Mouse (Mus musculus) heart, postnatal 0 days (tissue): ENCODE results near the gene Phc2. TPM values are rescaled to one million over a fixed set of nuclear protein-coding genes. Genes with fewer than 3 reads are reported as not detected.
"Not testable (repeated sequence)": the region's sequence is repeated elsewhere in the genome, so short reads cannot be mapped to it uniquely, and the experiment has no call there.

Experiments used
- ATAC-seq: fragments of 200-750 bp; cut with Nextera tagmentation; 2 replicates; pipeline ENCODE4 v1.8.0; 2017; ENCODE audit warnings: low read depth, moderate number of reproducible peaks, moderate library complexity; ENCODE audit not compliant: insufficient read depth
- DNase-seq: peaks from one replicate; pipeline ENCODE4 v3.0.0-alpha.2; 2016; ENCODE audit warnings: low spot score
- H3K27ac ChIP-seq: fragments of 300-500 bp; sonication (generic); 2 replicates; pipeline ENCODE4 v1.5.1; 2014; ENCODE audit warnings: low read depth, mild to moderate bottlenecking
- H3K27me3 ChIP-seq: fragments of 300-500 bp; sonication (generic); 2 replicates; pipeline ENCODE4 v1.6.1; 2014; ENCODE audit warnings: low read length, mixed read lengths; ENCODE audit not compliant: control insufficient read depth, insufficient read depth
- H3K36me3 ChIP-seq: fragments of 300-500 bp; sonication (generic); replicated peaks from 2 replicates; pipeline ENCODE4 v1.6.1; 2014; ENCODE audit warnings: low read length, mixed read lengths; ENCODE audit not compliant: control insufficient read depth, insufficient read depth
- H3K4me1 ChIP-seq: fragments of 300-500 bp; sonication (generic); 2 replicates; pipeline ENCODE4 v1.6.1; 2014; ENCODE audit warnings: antibody characterized with exemption; ENCODE audit not compliant: control insufficient read depth, insufficient read depth
- H3K4me2 ChIP-seq: fragments of 300-500 bp; sonication (generic); 2 replicates; pipeline ENCODE4 v1.6.1; 2014; ENCODE audit warnings: low read depth, mild to moderate bottlenecking, low read length, moderate library complexity
- H3K4me3 ChIP-seq: fragments of 300-500 bp; sonication (generic); 2 replicates; pipeline ENCODE4 v1.5.1; 2014; ENCODE audit warnings: low read depth, low read length
- H3K9ac ChIP-seq: fragments of 300-500 bp; sonication (generic); replicated peaks from 2 replicates; pipeline ENCODE4 v1.6.1; 2014; ENCODE audit warnings: low read depth, low read length, mixed read lengths
- H3K9me3 ChIP-seq: fragments of 300-500 bp; sonication (generic); replicated peaks from 2 replicates; pipeline ENCODE4 v1.6.1; 2016; ENCODE audit warnings: low read length; ENCODE audit not compliant: control insufficient read depth
- CTCF ChIP-seq: IDR thresholded peaks from 2 replicates; pipeline ENCODE4 v1.5.1; 2016; ENCODE audit warnings: antibody characterized with exemption, control low read depth, low read depth
- EP300 ChIP-seq: IDR thresholded peaks from 2 replicates; pipeline ENCODE4 v1.6.1; 2016; ENCODE audit warnings: antibody characterized with exemption, low read depth
- WGBS: fragments of 180-500 bp; shearing (Covaris S2); extraction: QIAGEN DNeasy Blood & Tissue Kit; methylation state at CpG from one replicate; pipeline ENCODE4 v1.1.7; 2014; 5-methylcytosine and 5-hydroxymethylcytosine counted together
- polyA plus RNA-seq: library from polyadenylated mRNA; unstranded; fragments of >200 nt; fragmentation: Nextera tagmentation; extraction: Ambion mirVana; gene quantifications from 2 replicates; pipeline ENCODE4 v1.2.1, GENCODE M21; 2015
- total RNA-seq: library from RNA; depleted of rRNA; stranded (reverse); fragments of >200 nt; gene quantifications from 2 replicates; pipeline ENCODE4 v1.2.3, GENCODE M21; 2014; ENCODE audit warnings: low replicate concordance

Gene Phc2
- total and polyA plus RNA-seq, 2 experiments from 2014 or later = 22.0 to 47.7 TPM

DNA sequence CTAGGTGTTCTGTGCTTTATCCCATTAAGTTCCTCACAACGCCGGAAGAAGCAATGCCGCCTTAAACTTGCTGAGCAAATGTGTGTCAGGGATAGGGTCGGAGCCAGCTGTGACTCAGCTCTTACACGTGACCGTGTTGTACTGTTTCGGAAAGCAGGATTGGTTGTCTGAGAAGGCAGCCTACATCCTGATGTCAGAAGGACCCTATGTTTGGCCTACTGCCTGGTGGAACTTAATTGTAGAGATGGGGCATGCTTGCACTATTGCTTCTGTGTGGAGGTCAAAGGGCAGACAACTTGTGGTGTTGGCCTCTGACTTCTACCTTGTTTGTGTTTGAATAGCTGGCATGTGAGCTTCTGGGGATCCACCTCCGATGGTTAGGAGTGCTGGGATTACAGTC, 5.7 kb downstream of the Phc2 start:
- Histone ChIP-seq H3K9me3 (no peaks in the 10 kb centered on the region), H3K4me2 (no peak overlapping the region), H3K36me3 (no peaks in the 10 kb centered on the region), H3K4me3 (no peak overlapping the region), H3K9ac (no peak overlapping the region), H3K27me3 (0 out of 2 replicates have a peak, but pooled peaks cover 8% of the 10 kb centered on the region), H3K4me1 (no peaks in the 10 kb centered on the region), H3K27ac (no peak overlapping the region)
- TF ChIP-seq CTCF (no peak), EP300 (no peak)
- no peak for ATAC-seq
- WGBS = 79% methylated on average over 8 of the region's 8 CpGs
- DNase-seq = no peak

- H3K36me3 ChIP-seq = no peaks in the 10 kb centered on the region
- 0 out of 2 replicates have a peak, but pooled peaks cover 7% of the 10 kb centered on the region for H3K27me3 ChIP-seq
- H3K27ac ChIP-seq = no peak overlapping the region
- no peak overlapping the region for H3K4me2 ChIP-seq
- ATAC-seq = no peak
- no peak overlapping the region for H3K9ac ChIP-seq
- no peaks in the 10 kb centered on the region for H3K4me1 ChIP-seq
- DNase-seq = no peak
- no peak overlapping the region for H3K4me3 ChIP-seq
- TF ChIP-seq CTCF (no peak), EP300 (no peak)
- H3K9me3 ChIP-seq = no peaks in the 10 kb centered on the region
- WGBS = 85% methylated on average over 8 of the region's 8 CpGs
Measured at GRCm38 (mm10) chr4:128661063-128661462, 6.6 kb downstream of the Phc2 start.

GRCm38 (mm10) chr4:128664002-128664401, 9.5 kb downstream of the Phc2 start:
- Histone ChIP-seq H3K36me3 (no peaks in the 10 kb centered on the region), H3K4me2 (no peak overlapping the region), H3K4me3 (no peak overlapping the region), H3K9ac (no peak overlapping the region), H3K9me3 (no peaks in the 10 kb centered on the region), H3K27me3 (no peaks in the 10 kb centered on the region), H3K27ac (no peak overlapping the region), H3K4me1 (no peaks in the 10 kb centered on the region)
- 71% methylated on average over 3 of the region's 3 CpGs for WGBS
- DNase-seq = no peak
- ATAC-seq = no peak
- TF ChIP-seq CTCF (no peak), EP300 (no peak)

GRCm38 (mm10) chr4:128666362-128666761, 11.9 kb downstream of the Phc2 start:
- not testable (repeated sequence) for H3K9ac ChIP-seq, ATAC-seq, H3K27ac ChIP-seq, DNase-seq, H3K36me3 ChIP-seq, H3K9me3 ChIP-seq, H3K4me1 ChIP-seq, H3K4me2 ChIP-seq, H3K4me3 ChIP-seq, H3K27me3 ChIP-seq
- WGBS = 50% methylated on average over 7 of the region's 7 CpGs

- H3K27ac ChIP-seq = not testable (repeated sequence)
Measured at GRCm38 (mm10) chr4:128667195-128667594, 12.7 kb downstream of the Phc2 start.

DNA sequence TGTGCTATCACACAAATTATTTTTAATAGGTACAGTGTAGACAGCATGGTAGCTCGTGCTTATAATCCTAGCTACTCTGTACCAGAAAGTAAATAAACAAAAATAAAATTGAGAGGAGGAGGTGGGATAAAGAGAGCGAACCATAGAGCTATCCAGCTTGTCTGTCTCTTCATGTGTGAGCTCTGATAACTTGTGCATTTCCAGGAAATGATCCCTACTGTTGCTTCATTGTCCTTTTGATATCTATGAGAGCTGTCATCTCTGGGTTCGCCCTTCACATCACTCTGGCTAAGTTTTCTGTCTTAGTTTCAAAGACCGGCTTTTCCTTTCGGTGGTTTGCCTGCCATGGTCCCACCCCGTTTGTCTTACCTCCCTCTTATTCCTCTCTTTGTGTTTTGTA, 14.7 kb downstream of the Phc2 start:
- ATAC-seq (no peak), DNase-seq (no peak)
- Histone ChIP-seq H3K27me3 (no peaks in the 10 kb centered on the region), H3K9ac (no peak overlapping the region), H3K9me3 (no peaks in the 10 kb centered on the region), H3K27ac (no peak overlapping the region), H3K4me3 (no peak overlapping the region), H3K4me2 (no peak overlapping the region), H3K36me3 (no peaks in the 10 kb centered on the region), H3K4me1 (0 out of 2 replicates have a peak, but pooled peaks cover 5% of the 10 kb centered on the region)
- 60% methylated on average over 6 of the region's 6 CpGs for WGBS
- TF ChIP-seq EP300 (no peak), CTCF (no peak)

More at GRCm38 (mm10) chr4:128667195-128667594, 12.7 kb downstream of the Phc2 start:
- 50% methylated on average over 4 of the region's 4 CpGs for WGBS
- not testable (repeated sequence) for H3K4me3 ChIP-seq, H3K9ac ChIP-seq, H3K4me2 ChIP-seq, H3K9me3 ChIP-seq, H3K36me3 ChIP-seq, H3K4me1 ChIP-seq, H3K27me3 ChIP-seq, ATAC-seq, DNase-seq
